Mouse (Mus musculus) adrenal gland, adult (tissue): Measurements from ENCODE around the gene Dtx4.

ENCODE experiments used
- DNase-seq, 2 experiments: peaks; one replicate each; pipeline ENCODE4 v3.0.0; 2022 to 2023; ENCODE audit warnings: low spot score in 1 of 2; ENCODE audit not compliant: inconsistent age in 2 of 2

Dtx4 gene

DNA sequence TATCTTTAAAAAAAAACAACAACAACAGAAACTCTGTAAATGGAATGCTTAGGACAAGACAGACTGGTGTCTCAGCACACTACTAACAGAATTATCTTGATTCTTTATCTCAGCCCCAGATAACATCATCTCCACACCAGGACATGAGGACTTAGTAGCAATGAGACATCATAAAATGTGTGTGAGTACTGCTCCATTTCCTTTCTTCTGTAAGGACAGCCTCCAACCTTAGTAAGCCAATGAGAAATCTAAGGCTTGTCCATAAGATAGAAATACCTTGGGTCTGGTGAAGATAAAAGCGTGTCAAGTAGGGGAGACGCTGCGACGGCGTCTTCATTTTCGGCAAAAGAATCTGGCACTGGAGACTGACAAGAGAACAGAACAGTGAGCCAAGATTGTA, 73.6 kb downstream of the Dtx4 start, which contains the start of gene Pfpl:
Gene Pfpl (plus strand): TSS at position 301 of the 400 bp plus-strand sequence.
- no peak for DNase-seq

DNA sequence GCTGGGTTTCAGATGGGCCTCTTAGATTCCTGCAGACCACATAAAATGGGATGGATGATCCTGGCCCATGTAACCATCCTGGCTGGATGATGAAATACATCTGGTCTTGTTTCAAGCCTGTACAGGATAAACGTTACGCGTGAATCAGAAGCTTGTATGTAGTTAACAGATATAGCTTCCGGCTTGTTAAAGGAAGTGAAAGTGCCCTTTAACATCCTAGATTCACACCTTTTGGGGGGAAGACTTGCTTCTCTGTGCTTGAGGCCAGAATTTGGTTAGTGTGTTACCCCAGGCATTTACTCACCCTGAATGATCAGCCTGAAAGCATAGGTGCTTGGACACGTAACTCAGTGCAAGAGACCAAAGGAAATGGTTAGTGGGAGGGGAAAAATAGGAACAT, 74.2 kb downstream of the Dtx4 start:
- DNase-seq: no peak

DNA sequence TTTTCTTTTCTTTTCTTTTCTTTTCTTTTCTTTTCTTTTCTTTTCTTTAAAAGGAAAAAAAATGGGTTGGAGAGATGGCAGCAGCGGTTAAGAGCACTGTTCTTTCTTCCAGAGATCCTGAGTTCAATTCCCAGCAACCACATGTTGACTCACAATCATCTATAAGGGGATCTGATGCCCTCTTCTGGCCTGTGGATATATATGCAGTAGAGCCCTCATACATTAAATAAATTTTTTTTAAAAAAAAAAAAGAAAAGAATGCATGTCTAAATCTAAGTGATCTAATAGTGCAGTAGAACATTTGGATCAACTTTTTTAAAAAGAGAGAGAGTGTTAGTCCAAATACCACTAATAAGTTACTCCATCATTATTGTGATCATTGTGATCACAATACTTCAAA, 79.6 kb downstream of the Dtx4 start:
- DNase-seq: no peak

DNA sequence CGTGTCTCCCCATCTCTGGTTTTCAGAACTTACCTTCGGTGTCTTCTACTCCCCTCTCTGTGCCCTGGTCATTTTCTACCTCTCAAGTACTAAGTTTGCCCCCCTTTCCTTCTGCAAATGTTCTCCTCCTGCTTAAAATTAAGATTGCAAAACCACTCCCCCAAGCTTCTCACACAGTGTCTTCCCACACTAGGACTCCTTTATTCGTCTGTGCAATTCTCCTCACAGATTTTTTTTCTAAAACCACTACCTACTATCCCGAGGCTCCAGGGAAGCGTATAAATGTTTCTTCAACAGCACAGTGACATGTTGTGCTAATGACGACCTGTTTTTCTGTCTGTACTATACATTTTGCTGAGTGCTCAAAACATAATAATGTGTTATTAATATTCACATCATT, 80.7 kb downstream of the Dtx4 start:
- DNase-seq: no peak

DNA sequence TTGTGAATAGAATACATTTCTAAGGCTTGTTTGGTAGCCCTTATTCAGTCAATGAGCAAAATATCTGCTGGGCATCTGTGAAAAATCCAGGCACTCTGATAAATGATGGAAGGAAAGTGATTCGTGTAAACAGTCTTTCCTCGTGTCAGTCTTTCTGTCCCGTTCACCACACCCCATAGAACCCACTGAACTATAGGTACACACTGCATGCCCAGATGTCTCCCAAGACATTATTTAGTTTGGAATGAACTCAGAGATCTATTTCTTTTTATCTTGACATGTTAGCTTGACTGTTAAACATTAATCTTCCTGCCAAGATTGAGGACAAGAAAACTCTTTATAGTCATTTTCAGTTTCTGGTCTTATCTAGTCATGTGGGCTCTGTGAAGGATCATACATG, 82.9 kb downstream of the Dtx4 start:
- no peak for DNase-seq

DNA sequence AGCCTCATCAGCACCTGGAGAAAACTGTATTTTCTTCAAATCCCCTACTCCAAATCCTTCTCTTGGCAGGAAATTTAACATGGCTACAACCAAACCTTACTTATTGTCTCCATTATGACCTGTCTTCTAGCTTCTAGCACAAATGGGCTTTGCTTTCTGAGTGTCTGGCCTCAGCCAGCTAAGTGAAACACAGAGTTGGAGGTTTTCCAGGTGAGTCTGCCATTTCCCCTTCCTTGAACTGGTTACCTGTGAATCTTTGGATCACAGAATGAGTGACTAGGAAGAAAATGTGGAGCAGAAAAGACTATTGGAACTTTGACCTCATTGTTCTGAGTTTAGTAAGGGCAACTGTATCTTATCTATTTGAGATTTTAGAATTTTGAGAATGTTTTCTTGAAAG, 83.9 kb downstream of the Dtx4 start, which contains the start of gene Olfr1441:
Gene Olfr1441 (plus strand): TSS at position 73 of the 400 bp plus-strand sequence.
- no peak for DNase-seq
